Mouse (Mus musculus) midbrain, embryonic 14.5 days (tissue): ENCODE results near the gene C2cd4d. TPM values are rescaled to one million over a fixed set of nuclear protein-coding genes. Genes with fewer than 3 reads are reported as not detected.

Experiments used
- ATAC-seq: fragments of 200-750 bp; cut with Nextera tagmentation; 2 replicates; pipeline ENCODE4 v1.8.0; 2017; ENCODE audit warnings: moderate number of reproducible peaks, moderate library complexity; ENCODE audit not compliant: low FRiP score, low TSS enrichment
- DNase-seq: peaks from one replicate; pipeline ENCODE4 v3.0.0-alpha.2; 2015
- H3K27ac ChIP-seq: fragments of 300-500 bp; sonication (generic); replicated peaks from 2 replicates; pipeline ENCODE4 v1.5.1; 2014; ENCODE audit warnings: mild to moderate bottlenecking, low read depth, low read length, moderate library complexity
- H3K27me3 ChIP-seq: fragments of 300-500 bp; sonication (generic); 2 replicates; pipeline ENCODE4 v1.6.1; 2014; ENCODE audit warnings: low read length, control low read depth, mixed read lengths; ENCODE audit not compliant: control insufficient read depth, insufficient read depth
- H3K36me3 ChIP-seq: fragments of 300-500 bp; sonication (generic); 2 replicates; pipeline ENCODE4 v1.6.1; 2014; ENCODE audit warnings: low read length, control low read depth; ENCODE audit not compliant: control insufficient read depth, insufficient read depth
- H3K4me1 ChIP-seq: fragments of 300-500 bp; sonication (generic); 2 replicates; pipeline ENCODE4 v1.6.1; 2014; ENCODE audit warnings: mild to moderate bottlenecking, antibody characterized with exemption, low read length, control low read depth; ENCODE audit not compliant: control insufficient read depth, insufficient read depth
- H3K4me2 ChIP-seq: fragments of 300-500 bp; sonication (generic); 2 replicates; pipeline ENCODE4 v1.6.1; 2014; ENCODE audit warnings: mild to moderate bottlenecking, low read length, moderate library complexity
- H3K4me3 ChIP-seq: fragments of 300-500 bp; sonication (generic); replicated peaks from 2 replicates; pipeline ENCODE4 v1.5.1; 2014; ENCODE audit warnings: low read depth, low read length
- H3K9ac ChIP-seq: fragments of 300-500 bp; sonication (generic); replicated peaks from 2 replicates; pipeline ENCODE4 v1.6.1; 2014; ENCODE audit warnings: mild to moderate bottlenecking, low read length, moderate library complexity
- H3K9me3 ChIP-seq: fragments of 300-500 bp; sonication (generic); 2 replicates; pipeline ENCODE4 v1.6.1; 2016; ENCODE audit warnings: low read length, control low read depth, mixed read lengths; ENCODE audit not compliant: control insufficient read depth
- WGBS: fragments of 180-500 bp; shearing (Covaris S2); extraction: QIAGEN DNeasy Blood & Tissue Kit; methylation state at CpG from one replicate; pipeline ENCODE4 v1.1.7; 2014; 5-methylcytosine and 5-hydroxymethylcytosine counted together
- polyA plus RNA-seq: library from polyadenylated mRNA; unstranded; fragments of >200 nt; fragmentation: Nextera tagmentation; extraction: Ambion mirVana; gene quantifications from 2 replicates; pipeline ENCODE4 v1.2.1, GENCODE M21; 2014

The C2cd4d gene
- polyA plus RNA-seq, 1 experiment from 2014 or later: 3.1 TPM

GRCm38 (mm10) chr3:94405561-94405960 is 43.3 kb downstream of the C2cd4d start:
- no peak for ATAC-seq
- no peaks in the 10 kb centered on the region for H3K9me3 ChIP-seq
- WGBS: 80% methylated on average over 4 of the region's 4 CpGs

GRCm38 (mm10) chr3:94412530-94412929 is 50.3 kb downstream of the C2cd4d start:
- Histone ChIP-seq H3K4me2 (peak overlapping the region; percentile 92), H3K36me3 (no peaks in the 10 kb centered on the region), H3K9me3 (no peaks in the 10 kb centered on the region), H3K27me3 (no peaks in the 10 kb centered on the region), H3K9ac (peak overlapping the region; percentile 66), H3K4me1 (peaks cover 15% of the 10 kb centered on the region), H3K4me3 (peak overlapping the region; percentile 65), H3K27ac (peak overlapping the region; percentile 79)
- peak; percentile 65 for ATAC-seq
- no peak for DNase-seq
- WGBS: 5% methylated on average over 25 of the region's 25 CpGs

More at GRCm38 (mm10) chr3:94405561-94405960, 43.3 kb downstream of the C2cd4d start:
- no peak for DNase-seq
- no peaks in the 10 kb centered on the region for H3K27me3 ChIP-seq
- H3K27ac ChIP-seq: no peak overlapping the region
- H3K36me3 ChIP-seq: no peaks in the 10 kb centered on the region
- H3K9ac ChIP-seq: no peak overlapping the region
- H3K4me2 ChIP-seq: no peak overlapping the region
- no peak overlapping the region for H3K4me3 ChIP-seq
- no peaks in the 10 kb centered on the region for H3K4me1 ChIP-seq

GRCm38 (mm10) chr3:94413031-94413679 is 50.9 kb downstream of the C2cd4d start, which contains the start of gene Tdrkh:
Gene Tdrkh, plus strand, starts transcription at chr3:94413273.
- 6% methylated on average over 52 of the region's 52 CpGs for WGBS
- no peaks in the 10 kb centered on the region for H3K36me3 ChIP-seq
- peaks cover 15% of the 10 kb centered on the region for H3K4me1 ChIP-seq
- H3K4me3 ChIP-seq: peak within 1 kb of the TSS; percentile 65
- no peaks in the 10 kb centered on the region for H3K27me3 ChIP-seq
- no peaks in the 10 kb centered on the region for H3K9me3 ChIP-seq
- peak within 1 kb of the TSS; percentile 92 for H3K4me2 ChIP-seq
- H3K27ac ChIP-seq: peak within 1 kb of the TSS; percentile 79
- H3K9ac ChIP-seq: peak within 1 kb of the TSS; percentile 69
- peak; percentile 99 for ATAC-seq
- DNase-seq: peak; percentile 98

Other genes with a start within 250 kb of the C2cd4d start
- not detected in 2 replicates for gene Gm10696, start 184.2 kb upstream of the C2cd4d start, polyA plus RNA-seq
- gene Gm5286, start 165.7 kb upstream of the C2cd4d start, polyA plus RNA-seq: not detected in 2 replicates
- gene Gm4778, start 98.4 kb upstream of the C2cd4d start, polyA plus RNA-seq: not detected in 2 replicates
- gene Them4, start 52.3 kb upstream of the C2cd4d start, polyA plus RNA-seq: 57.5 and 59.7 TPM in 2 replicates
- 0.18 TPM in 1 of 2 replicates, not detected in the other for gene Them5, start 20.3 kb upstream of the C2cd4d start, polyA plus RNA-seq
- 0.30 and 0.43 TPM in 2 replicates for gene Rorc, start 10.4 kb downstream of the C2cd4d start, polyA plus RNA-seq
- gene Lingo4, start 36.1 kb downstream of the C2cd4d start, polyA plus RNA-seq: 0.67 and 1.1 TPM in 2 replicates
- gene Tdrkh, start 50.8 kb downstream of the C2cd4d start, polyA plus RNA-seq: 50.6 and 55.3 TPM in 2 replicates
- 52.6 and 54.1 TPM in 2 replicates for gene Mrpl9, start 80.9 kb downstream of the C2cd4d start, polyA plus RNA-seq
- 0.36 and 1.2 TPM in 2 replicates for gene Oaz3, start 81.5 kb downstream of the C2cd4d start, polyA plus RNA-seq
- 321 and 376 TPM in 2 replicates for gene Celf3, start 115.9 kb downstream of the C2cd4d start, polyA plus RNA-seq
- gene Riiad1, start 117.9 kb downstream of the C2cd4d start, polyA plus RNA-seq: 23.8 and 30.8 TPM in 2 replicates
- 66.8 and 71.0 TPM in 2 replicates for gene Snx27, start 220.3 kb downstream of the C2cd4d start, polyA plus RNA-seq